Mouse (Mus musculus) layer of hippocampus, postnatal 25 days (tissue): ENCODE measurements around the gene Ddx18. TPM values are rescaled to one million over a fixed set of nuclear protein-coding genes. Genes with fewer than 3 reads are reported as not detected.

ENCODE experiments used
- DNase-seq, 2 experiments: peaks; one replicate each; pipeline ENCODE4 v3.0.0; 2022; ENCODE audit warnings: mixed read lengths in 2 of 2, low spot score in 1 of 2; ENCODE audit errors: extremely low spot score in 1 of 2
- total RNA-seq, 2 experiments: library from RNA; stranded (reverse); gene quantifications; 2 replicates each; pipeline ENCODE4 v1.2.3; 2021

The Ddx18 gene
- total RNA-seq, 2 experiments from 2014 or later: 25.7 to 26.3 TPM

DNA sequence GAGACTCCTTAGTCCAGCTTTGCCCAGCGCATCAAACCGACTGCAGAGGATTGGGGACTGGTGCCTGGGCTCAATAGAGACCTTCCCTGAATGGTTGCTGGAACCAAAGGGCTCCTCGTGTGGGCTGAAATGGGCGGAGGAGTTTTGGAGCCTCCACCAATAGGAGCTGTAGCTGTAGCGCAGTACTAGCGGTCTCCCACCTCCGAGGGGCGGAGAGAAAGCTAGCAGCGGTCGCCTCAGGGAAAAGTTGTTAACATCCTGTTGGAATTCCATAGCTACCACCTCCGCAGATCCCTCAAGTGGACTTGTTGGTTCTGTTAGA lies 39.4 kb downstream of the Ddx18 start, which contains the start of gene Htr5b:
Htr5b (minus strand) TSS at position 67 of the 322 bp plus-strand sequence.
- DNase-seq: peak; percentile 19 to 29

GRCm38 (mm10) chr1:121527600-121528398 lies 40.0 kb downstream of the Ddx18 start:
- DNase-seq: peak in 1 of 2 experiments; percentile 18

DNA sequence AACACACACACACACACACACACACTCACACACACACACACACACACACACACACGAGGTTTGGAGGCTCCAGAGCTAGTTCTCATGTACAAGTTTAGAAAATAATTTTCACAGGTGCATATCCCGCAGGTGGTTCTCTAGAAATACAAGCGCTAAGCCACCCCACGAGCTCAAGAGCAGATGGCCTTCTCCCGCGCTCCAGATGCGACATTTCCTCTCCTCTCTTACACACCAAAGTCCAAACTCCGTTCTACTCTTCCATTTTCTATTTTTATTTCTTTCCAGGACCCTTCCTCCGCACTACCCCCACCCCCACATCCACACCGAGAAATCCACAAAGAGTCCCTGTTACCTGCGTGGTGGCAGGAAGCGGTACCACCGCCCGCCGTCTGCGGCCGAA lies 40.7 kb downstream of the Ddx18 start:
- DNase-seq: no peak

DNA sequence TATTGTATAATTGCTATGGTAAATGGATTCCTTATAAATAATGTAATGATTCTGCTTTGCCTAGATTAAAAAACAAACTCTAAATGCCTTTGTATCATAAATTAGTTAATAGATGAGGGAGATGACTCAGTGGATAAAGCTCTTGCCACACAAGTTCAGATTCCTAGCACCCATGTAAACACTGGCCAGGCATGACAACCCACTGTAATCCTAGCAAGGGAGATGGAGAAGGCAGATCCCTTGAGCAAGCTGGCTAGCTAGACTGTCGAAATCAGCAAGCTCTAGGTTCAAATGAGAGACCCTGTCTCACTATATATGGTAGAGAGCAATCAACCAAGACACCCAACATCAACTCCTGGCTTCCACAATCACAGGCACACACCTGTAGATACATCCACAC lies 49.2 kb downstream of the Ddx18 start:
- no peak for DNase-seq

DNA sequence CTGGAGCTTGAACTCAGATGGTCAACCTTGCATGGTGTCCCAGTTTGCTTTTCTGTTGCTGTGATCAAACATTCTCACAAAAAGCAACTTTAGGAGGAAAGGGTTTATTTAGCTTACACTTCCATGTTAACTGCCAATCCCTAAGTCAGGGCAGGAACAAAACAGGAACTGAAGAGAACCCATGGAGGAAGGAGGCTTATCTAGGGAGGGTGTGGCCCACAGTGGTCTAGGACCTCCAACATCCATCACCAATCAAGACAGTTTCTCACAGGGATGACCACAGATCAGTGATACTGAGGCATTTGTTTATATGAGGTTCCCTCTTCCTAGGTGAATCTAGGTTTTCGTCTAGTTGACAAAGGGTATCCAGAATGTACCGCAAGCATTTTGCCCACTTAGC lies 55.8 kb downstream of the Ddx18 start:
- no peak for DNase-seq

DNA sequence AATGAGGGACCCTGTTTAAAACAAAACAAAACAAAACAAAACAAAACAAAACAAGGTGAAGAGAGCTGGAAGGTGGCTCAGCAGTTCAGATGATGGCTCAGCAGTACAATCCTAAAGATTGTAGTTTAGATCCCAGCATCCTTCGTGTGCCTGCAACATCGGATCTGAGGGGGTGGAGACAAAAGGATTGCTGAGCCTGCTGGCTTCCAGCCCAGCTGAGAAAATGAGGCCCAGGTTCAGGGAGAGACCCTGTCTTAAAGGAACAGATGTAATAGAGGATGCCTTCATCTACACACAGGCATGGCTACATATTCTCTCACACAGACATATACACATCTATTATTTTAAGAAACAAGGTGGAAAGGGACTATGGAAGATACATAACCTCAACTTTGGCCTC lies 56.6 kb downstream of the Ddx18 start:
- no peak for DNase-seq

DNA sequence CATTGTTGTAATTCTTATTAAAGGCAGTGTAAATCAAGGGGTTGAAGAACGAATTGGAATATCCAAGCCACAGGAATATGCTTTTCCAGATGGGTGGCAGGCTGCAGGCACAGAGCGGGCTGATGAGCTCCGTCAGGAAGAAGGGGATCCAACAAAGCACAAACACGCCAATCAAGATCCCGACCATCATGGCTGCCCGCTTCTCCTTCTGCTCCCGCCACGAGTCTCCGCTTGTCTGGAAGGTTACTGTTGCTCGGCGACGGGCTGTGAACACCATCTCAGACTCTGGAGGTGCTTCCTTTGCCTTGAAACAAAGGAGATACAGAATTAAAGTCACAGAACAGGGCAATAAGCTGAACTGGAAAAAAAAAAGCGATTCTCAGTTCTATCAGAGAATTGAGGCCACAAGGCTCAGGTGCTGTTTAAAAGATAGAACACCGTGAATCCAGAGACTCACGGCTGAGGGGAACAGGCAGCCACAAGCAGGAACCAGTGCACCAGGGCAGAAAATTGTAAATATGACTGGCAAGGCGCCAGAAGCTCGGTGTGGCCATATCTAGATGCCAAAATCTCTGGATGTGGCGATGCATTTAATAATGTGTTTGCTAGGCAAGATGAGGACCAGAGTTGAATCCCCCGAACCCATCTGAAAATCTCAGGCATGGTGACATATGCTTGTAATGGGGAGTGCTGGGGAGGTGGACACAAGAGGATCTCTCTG lies 57.2 kb downstream of the Ddx18 start:
- DNase-seq: no peak

GRCm38 (mm10) chr1:121508729-121509128 lies 59.1 kb downstream of the Ddx18 start:
- no peak for DNase-seq

Other genes with a start within 250 kb of the Ddx18 start
- 10 to 100 TPM; 72.7 to 79.0 TPM for gene Insig2, start 235.4 kb downstream of the Ddx18 start, total RNA-seq
- gene Ccdc93, start 136.9 kb downstream of the Ddx18 start, total RNA-seq: 10 to 100 TPM; 25.3 to 29.1 TPM
- 10 to 100 TPM in 1 of 2 experiments, 1 to 10 TPM in 1; 9.1 to 10.3 TPM for gene Htr5b, start 39.5 kb downstream of the Ddx18 start, total RNA-seq